Mouse (Mus musculus): ENCODE data around the gene Gm49721.
"Not testable (repeated sequence)": the region's sequence is repeated elsewhere in the genome, so short reads cannot be mapped to it uniquely, and the experiment has no call there.

DNA sequence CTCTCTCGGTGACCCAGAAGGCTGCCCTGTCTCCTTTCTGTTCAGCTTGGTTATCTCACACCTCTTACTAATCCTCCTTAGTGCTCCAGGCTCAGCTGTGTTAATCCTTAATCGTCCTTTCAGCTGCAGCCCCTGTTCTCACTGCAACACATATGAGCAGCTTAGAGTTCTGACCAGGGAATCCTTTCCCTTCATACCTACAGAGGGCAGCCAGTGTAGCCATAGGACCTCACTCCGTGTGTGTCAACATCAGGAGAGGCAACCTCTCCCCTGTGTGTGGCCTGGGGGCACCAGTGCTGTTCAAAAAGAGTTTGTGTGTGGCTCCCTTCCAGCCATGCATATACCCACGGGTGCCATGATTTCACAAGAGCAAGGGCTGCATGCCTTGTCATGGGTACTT lies 26.9 kb downstream of the Gm49721 start:
- TF ChIP-seq GATA1 (IDR thresholded peaks at IDR 0.05; ENCODE audit: borderline replicate concordance, low read length); FLI1 (IDR thresholded peaks at IDR 0.05; ENCODE audit: low read length): not testable (repeated sequence)
